Mouse (Mus musculus): Measurements from ENCODE around the gene Wnt2.

The Wnt2 gene

DNA sequence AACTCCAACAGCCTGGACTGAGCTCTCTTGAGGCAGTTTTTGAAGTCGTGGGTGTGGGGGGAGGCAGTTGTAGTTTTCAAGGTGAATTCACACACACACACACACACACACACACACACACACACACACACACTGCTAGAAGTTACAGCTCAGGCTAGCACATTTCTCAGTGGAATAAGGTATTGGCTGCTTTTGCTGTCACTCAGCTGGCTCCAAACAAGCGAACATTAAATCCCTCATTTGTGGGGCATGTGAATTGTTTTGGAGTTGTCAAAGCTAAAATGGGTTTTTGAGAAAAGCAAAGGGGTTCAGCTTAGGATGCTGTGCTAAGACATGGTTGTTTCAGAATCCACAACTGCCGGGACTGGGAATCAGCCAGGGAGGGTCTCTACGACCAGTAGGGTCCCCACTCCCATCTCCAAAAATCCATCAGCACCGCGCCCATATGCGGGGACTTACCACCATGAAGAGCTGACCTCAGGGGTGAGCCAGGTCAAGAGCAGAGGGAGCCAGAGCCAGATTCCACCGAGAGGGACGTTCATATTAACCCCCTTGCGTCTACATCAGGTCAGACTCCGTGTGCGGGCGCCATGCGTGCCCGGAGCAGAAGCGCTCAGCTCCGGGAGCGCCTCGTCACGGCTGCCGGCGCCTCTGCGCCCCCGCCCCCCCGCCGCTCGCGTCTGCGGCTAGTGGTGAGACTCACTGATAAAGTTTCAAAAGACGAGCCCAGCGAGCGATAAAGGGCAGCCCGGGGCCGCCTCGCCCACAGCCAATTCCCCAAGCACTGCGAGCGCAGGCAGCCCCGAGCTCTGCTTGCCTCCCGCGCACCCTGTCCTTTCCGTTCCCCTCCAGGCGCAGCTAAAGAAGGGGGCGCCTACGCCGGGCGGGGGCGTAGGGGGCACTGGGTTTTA lies at the start of gene Wnt2:
Gene Wnt2 (minus strand): TSS at position 840 of the 911 bp plus-strand sequence.
- DNase-seq, result peak; percentile 30

DNA sequence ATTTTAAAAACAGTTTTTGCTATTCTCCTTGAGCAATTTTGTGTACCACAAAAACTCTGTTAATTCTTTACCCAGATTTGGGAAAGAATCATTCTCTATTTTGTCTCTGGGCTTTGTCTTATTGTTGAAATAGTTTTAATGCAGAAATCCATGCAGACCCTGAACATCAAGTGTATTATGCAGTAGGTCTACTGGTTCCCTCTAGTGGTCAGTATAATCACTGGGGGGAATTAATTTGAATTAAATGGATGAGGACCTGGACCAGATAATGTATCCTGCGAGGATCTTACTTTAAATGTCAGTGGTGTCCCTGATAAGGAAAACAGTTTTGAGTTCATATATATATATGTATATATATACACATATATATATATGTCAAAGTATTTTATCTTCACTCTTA lies 48.2 kb upstream of the Wnt2 start:
- DNase-seq, result no peak

DNA sequence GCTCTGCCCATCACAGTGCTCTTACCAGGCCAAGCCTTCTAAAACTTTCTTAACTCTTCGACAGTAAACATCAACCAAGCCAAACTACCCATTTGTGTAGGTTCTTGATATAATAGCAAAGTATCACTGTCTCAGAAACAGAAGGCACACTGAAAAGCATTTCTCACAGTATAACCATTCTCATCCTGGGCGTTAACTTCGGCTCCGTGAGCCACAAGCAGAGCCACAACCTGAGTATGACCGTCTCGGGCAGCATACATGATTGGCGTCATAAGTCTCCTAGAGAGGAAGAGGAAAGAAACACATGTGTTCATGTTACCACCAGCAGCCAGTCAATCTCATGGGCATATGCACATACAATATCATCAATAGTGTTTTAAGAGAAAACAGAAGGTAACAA lies 46.6 kb upstream of the Wnt2 start:
- DNase-seq, result no peak

DNA sequence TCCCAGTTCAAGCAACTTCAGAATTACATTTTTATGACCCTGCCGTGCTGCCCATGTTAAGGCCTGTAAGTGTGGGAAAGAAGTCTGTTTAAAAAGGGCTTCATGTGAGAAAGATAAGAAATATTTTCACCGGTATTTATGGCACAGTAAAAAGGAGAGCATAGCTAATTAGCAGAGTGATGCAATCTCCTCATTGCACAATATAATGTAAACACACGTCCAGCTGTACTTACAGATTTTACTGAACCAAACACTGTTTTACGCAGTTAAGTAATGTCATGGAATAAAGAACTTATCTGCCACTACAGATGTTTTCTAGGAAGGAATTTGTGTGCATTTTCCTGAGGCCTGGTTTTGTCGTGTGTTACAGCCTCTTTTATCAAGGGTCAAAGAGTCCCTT lies 46.2 kb upstream of the Wnt2 start:
- no peak for DNase-seq

DNA sequence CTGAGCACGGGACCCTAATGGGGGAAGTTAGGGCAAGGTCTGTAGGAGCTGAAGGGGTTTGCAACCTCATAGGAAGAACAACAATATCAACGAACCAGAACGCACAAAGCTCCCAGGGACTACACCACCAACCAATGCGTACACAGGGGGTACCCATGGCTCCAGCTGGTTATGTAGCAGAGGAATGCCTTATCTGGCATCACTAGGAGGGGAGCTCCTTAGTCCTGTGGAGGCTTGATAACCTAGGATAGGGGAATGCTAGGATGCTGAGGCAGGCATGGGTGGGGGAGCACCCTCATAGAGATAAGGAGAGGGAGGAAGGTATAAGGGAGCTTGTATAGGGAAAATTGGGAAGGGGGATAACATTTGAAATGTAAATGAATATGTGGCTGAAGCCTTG lies 27.5 kb upstream of the Wnt2 start:
- no peak for DNase-seq

DNA sequence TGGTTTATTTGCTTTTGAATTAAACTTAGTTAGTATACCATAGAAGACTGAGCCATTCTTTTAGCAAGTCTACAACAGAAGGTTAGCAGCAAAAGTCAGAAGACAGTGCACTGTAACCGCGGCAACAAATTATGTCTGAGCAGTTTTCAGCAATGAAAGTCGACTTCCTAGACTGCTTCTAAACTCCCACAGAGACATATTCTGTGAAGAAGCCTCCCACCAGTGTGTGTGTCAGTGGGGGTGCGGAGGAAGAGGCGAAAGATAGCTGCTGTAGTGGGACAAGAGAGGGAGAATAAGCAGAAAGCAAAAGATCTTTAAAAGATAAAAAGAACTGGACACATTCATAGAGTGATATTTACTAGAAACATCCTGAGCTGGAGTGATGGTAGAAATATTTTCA lies 21.3 kb upstream of the Wnt2 start:
- no peak for DNase-seq

DNA sequence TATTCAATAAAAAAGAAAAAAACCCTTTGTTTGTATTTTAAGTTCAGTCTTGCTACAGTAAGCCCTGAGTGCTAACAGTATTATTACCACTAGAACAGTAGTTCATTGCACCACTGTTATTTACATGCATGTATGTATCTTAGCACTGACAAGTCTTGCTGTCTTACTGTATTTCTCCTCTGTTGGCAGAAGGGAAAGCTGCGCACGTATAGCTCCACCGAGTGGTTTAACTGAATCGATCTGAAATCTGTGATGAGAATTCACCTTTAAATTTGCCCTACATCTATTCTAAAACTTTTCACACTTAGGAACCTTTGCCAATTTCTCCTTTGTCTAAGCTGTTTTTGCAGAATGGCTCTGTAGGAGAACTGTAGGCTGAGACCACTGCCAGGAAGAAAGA lies 13.9 kb upstream of the Wnt2 start:
- no peak for DNase-seq

DNA sequence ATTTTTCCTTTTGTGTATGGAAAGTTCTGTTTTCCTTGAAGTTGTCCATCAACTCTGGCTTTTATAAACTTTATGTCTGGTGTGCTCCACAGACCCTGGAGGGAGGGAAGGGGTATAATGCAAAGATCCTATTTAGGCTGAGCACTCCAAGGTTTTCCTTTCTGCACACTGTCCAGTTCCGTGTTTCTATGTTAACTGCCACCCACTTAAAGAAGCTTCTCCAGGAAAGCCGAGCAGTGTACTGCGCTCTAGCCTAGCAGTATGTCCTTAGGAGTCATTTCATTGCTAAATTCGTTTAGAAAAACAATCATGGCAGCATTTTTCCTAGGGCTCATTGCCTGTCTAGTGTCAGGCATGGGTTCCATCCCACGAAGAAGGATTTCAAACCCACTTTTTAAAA lies 12.8 kb upstream of the Wnt2 start:
- no peak for DNase-seq

DNA sequence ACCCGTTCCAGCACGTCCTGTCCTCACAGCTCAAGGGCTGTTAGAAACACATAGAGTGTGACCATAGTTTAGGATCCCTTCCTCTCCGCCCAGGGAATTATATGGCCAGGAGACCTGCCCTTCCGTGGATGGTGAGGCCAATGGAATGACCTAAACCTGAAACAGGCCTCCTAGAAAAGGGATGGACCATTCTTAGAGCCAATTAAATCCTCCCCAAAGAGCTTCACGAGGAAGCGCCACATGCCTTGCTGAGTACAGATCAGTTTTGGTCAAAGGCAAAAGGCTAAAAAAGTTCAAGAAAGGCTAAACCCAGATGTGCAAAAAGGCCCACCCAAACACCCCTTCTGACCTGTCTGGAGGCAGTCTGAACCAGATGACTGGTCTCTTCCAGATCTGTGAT lies 1.9 kb upstream of the Wnt2 start:
- no peak for DNase-seq

DNA sequence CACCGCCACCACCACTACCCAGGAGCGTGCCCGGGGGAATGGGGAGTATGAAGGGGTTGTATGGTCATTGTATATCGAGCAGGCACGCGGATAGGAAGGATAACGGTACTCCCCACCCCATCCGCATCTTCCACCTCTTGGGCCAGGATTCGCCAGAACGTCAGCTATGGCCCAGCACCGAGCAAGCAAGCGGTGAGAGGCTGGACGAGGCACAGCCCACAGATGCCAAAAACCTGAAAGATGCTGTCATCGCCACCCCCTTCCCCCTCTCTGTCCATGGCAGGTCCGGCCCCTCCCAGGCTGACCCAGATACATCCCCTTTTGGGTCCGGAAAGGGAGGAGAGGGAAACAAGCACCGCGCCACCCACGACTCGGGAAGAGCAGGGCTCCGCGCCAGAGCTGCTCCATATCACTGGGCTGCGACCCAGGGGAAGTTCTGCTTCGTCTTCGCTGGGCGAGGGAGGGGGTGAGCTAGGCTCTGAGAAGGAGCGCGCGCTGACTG lies 1.2 kb upstream of the Wnt2 start:
- peak; percentile 48 for DNase-seq

DNA sequence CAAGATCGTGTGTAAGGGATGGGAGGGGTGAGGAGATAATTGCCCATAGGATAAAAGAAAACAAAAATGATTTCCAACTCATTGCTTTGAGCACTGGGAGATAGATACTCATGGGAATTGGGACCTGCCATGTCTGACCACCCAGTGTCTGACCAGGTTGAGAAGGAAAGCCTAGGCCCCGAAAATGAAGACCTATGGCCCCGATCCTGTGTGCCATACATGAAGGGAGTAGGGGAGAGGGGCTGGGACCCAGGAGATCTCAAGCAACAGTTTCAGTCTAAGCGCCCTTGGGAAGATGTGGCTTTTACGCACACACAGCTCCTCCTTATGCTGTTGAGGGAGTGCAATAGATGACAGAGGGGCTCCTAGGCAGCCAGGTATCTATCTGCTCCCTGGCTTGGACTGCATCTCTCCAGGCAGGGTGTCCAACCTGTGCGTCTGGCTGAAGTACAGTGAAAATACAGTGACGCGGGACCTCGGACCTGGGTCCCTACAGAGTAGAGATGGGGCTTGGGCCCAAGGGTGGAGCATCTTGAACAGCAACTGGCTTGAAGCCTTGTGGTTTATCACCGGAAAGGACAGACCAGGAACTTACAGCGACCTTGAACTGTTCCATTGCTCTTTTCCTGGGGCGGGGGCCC lies 603 bp upstream of the Wnt2 start:
- no peak for DNase-seq

DNA sequence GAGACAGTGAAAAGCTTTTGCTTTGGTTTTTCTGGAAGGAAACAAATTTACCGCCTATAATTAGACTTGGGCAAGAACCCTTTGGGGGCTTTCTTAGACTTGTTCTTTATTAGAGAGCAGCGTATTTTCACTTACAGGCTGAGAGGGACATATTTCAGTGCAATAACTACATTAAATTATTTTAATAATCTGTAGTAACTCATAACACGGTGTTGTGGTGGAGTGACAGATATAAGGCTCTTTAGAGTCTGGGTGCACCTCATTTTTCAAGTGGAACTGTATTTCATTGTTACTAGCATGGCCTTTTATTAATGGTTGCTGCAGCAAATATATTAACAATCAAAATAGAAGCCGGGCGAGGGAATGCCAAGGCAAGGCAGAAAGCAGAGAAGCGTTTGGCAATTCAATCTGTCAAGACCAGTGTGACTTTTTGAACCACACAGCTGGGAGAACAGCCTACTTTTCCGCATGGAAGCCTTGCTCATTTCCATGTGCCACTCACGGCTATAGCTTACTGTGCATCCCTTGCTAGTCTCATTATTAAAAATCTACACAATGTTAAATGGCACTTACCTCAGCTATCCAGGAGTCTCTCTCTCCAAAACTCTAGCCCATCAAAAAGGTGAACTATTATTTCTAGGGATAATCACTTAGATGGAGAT lies 6.1 kb downstream of the Wnt2 start:
- no peak for DNase-seq

DNA sequence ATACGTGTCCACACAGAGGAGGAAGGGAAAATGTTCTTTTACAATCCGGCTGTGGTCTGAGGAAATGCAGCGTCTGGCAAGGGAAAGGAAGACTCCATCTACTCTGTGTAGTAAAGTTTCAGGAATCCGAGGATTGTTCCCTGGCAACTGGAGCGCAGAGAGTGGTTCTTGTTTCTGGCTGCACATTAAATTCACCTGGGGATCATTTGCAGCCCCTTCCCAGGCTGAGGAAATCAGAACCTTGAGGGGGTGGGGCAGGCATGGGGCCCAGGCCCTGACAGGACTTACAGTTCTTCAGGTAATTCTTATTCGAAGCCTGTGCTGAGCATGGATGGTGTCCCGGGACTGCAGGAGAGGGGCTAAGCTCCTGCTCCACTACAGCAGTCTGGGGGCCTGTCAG lies 17.0 kb downstream of the Wnt2 start:
- no peak for DNase-seq

DNA sequence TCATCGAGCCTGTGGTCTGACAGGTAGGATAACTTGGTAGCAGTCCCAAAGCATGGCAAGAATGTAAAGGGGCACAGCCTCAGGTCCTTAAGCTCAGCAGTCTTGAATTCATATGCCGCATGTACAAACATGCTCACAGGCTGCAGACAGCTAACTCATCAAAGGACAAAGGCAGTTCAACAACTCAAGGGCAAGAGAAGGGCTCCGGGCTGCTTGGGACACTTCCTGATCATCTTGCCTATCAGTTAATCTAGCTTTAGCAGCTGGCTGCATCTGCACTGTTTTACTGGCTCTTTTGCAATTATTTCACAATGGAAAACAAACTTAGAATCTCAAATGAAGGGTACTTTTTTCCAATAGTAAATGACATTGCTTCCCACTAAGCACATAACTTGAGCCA lies 23.0 kb downstream of the Wnt2 start:
- no peak for DNase-seq

DNA sequence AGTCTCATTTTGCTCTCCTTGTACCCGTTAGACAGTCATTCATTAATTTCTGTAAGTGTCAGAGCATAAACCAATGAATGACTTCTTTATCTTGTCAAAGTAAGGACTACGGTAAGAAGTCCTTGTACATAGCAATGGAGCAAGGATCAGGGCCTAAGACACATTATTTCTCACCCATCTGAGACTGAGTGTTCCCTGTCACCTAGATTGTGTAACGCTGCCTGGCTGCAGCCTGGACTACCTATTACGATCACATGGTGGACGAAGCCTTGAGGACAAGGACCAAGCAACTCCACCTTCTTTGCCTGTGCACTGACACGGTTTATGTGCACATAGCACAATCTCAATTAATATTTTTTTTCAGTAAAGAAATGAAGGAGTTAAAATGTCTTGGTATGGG lies 28.3 kb downstream of the Wnt2 start:
- DNase-seq, result no peak

DNA sequence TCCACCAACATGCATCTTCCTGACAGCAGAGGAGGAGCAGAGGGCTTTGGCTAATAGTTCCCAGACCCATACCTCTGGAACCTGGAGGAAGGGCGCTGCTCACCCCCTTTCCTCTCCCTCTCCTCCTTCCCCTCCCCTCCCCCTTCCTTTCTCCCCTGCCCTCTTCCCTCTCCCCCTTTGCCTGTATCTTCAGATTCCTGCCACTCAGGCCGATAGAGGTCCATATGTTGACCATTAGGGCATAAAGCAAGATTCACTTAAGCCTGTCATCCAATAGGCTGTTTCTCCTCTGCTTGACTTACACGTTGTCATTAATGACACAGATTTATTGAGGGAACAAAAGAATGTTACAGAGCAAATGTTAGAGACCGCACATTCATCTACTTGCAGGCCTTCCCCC lies 31.9 kb downstream of the Wnt2 start:
- no peak for DNase-seq

DNA sequence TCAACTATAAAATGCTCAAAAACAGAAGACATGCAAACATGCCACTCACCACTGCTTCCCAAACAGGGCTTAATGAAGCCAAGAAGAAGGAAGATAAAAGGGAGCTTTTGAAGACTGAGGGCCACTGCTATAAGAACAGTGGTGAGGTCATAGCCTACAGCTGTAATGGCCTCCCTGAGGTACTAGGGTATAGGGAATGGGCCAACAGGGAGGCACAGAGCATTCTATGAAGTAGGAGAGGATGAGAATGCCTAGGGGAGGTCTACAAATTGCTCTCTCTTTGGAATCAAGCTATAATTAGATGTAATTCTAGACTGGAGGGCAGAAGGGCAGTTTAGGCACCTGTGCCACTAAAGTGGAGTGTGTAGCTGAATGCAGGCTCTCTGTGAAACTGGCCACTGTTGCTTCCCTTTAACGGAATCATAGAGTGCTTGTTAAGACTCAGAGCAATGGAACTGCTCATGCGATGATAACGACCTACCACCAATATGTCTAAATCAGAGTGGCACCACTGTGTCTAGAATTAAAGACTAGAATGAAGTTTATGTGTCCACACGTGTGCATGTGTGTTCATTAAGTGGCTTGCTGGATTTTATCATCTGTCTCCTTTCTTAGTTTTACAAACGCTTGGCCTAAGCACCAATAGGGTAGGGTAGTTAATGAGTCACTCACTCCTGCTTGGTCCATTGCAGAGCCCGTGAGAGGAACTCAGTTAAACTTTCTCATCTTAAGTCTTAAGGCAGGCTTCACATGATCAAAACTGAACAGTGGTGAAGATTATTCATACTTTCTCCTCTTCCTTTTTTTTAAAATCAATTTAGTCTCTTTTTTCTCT lies 35.2 kb downstream of the Wnt2 start:
- DNase-seq, result no peak

DNA sequence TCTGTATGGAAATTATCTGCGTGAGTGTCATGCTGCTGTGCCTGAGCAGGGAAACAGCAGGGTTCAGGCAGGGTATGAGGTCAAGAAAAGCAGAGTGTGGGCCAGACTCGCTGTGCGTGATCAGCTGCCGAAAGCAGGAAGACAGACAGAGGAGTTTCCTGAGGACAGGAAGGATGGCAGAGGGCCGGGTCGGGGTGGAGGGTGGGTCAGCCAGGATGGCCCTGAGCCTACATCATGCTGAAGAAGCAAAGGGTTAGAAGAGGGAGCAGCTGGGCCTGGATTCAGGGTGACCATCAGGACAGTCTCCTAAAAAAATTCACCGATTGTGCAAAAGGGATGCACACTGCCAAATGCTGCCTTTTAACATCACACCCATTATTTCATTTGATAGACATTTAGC lies 38.8 kb downstream of the Wnt2 start:
- no peak for DNase-seq

DNA sequence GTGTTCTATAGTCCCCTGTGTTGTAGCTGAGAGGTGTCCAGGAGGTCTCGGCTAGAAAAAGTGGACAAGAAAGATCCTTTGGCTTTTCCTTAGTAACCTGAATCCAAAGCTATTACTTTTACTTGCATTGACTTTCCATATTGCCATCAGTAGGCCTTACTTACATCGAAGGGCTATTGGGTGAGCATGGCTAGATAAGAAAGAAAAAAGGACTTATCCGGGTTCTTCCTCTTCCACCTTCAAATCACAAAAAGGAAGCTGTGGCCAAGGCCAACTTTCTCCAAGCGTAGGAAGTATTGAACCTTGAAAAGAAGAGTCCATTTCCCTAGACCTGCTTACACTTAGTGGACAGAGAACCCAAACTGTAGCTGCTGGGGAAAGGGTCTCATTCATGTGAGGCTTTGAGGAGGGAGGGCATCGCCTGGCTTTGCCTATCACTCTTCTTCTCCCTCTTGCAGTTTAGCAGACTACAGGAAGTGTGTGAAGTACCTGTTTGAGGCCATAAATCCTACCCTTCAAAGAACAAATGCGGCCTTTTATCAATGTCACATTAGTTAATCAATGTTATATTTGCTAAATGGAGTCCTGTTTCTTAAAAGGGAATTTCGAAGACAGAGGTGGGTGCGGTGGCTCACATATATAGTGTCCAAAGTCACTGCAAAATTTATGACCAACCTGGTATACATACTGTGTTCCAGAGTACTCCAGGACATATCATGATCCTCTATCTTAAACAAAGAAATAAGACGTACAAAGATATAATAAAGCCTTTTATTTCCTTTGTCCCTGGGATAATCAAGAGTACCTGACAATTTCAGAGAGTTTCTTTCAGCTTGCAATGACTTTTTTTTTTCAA lies 40.0 kb downstream of the Wnt2 start:
- no peak for DNase-seq

DNA sequence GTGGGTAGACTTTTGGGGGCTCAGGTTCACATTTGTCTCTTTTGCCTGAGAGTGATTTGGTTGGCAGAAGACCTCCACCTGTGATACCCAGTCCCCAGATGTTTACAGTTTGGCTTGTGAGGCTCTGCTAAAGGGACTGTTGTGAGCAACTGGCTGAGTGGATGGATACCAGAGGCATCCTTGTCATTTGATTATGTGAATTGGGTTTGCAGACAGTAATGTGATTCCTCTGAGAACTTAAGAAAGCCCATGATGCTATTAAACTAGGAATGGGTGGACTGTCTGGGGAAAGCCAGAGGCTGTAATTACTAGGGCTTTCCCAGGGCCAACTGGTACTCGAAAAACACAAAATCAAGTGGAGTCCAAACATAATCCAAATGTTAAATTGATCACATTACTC lies 51.0 kb downstream of the Wnt2 start:
- DNase-seq, result no peak

DNA sequence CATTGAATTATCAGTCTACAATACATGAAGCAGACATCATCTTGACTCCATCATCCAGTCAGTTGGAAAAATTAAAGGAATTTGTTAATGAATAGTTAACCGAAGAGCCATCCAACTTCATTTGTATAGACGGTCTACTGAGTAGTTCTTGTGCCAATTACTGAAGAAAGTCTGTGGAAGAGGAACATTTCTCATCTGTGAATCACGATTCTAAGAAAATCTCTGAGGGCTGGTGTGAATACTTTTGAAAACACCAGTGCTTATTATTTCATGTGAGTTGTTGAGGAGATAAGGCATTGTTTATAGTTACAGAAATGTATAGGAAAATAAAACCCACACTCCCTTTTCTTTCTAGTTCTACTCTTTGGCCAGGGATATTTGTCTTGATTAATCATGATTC lies 51.5 kb downstream of the Wnt2 start:
- no peak for DNase-seq

DNA sequence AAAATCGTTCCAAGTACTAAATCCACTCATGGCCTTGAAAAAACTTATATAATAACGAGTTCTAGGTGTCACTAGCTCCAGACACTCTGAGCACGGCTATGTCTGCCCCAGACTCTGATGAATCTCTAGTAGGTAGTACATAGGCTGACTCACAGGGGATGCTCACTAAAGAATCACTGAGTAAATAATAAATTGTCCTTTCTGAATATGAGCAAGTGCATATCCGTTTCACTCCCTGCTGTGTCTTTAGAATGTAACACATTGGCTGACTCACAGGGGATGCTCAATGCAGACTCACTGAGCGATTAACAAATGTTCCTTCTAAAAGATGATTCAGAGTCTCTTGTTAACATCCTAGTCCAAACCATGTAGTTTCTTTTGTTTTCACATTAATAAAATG lies 52.1 kb downstream of the Wnt2 start:
- no peak for DNase-seq

All from right cerebral cortex, postnatal 4 days (tissue).